Mouse (Mus musculus): Measurements from ENCODE around the gene Tspan4.
"Not testable (repeated sequence)": the region's sequence is repeated elsewhere in the genome, so short reads cannot be mapped to it uniquely, and the experiment has no call there.

Tspan4 gene

GRCm38 (mm10) chr7:141439140-141439679 is 35.8 kb upstream of the Tspan4 start:
- peak; percentile 12 for DNase-seq

- DNase-seq: peak; percentile 18
These were observed 35.2 kb upstream of the Tspan4 start for GRCm38 (mm10) chr7:141439811-141440210.

GRCm38 (mm10) chr7:141440613-141441012 is 34.4 kb upstream of the Tspan4 start:
- peak; percentile 62 for DNase-seq

GRCm38 (mm10) chr7:141441460-141441859 is 33.6 kb upstream of the Tspan4 start:
- DNase-seq: peak; percentile 15

GRCm38 (mm10) chr7:141442199-141442598 is 32.8 kb upstream of the Tspan4 start:
- DNase-seq: peak; percentile 16

GRCm38 (mm10) chr7:141443081-141443821 is 31.8 kb upstream of the Tspan4 start:
- DNase-seq: peak; percentile 51

- DNase-seq: peak; percentile 74
These were observed 31.2 kb upstream of the Tspan4 start, which contains the start of gene Pidd1 for GRCm38 (mm10) chr7:141443828-141444237. TSS of gene Pidd1 (minus strand) at chr7:141444025.

- not testable (repeated sequence) for DNase-seq
These were observed 28.7 kb upstream of the Tspan4 start for GRCm38 (mm10) chr7:141446374-141446773.

GRCm38 (mm10) chr7:141447110-141447991 is 27.7 kb upstream of the Tspan4 start, which contains the start of gene Rplp2:
TSS of gene Rplp2 (plus strand) at chr7:141447370.
- DNase-seq: peak; percentile 92

- DNase-seq: no peak
These were observed 23.1 kb upstream of the Tspan4 start for GRCm38 (mm10) chr7:141451928-141452327.

- no peak for DNase-seq
These were observed 21.4 kb upstream of the Tspan4 start for GRCm38 (mm10) chr7:141453636-141454035.

- DNase-seq: peak; percentile 99
These were observed 20.0 kb upstream of the Tspan4 start, which contains the start of gene Pnpla2 for GRCm38 (mm10) chr7:141454967-141455551. TSS of gene Pnpla2 (plus strand) at chr7:141455198.

- DNase-seq: peak; percentile 60
These were observed 19.3 kb upstream of the Tspan4 start for GRCm38 (mm10) chr7:141455610-141456314.

- peak; percentile 9 for DNase-seq
These were observed 18.3 kb upstream of the Tspan4 start for GRCm38 (mm10) chr7:141456739-141457138.

- peak; percentile 11 for DNase-seq
These were observed 17.8 kb upstream of the Tspan4 start for GRCm38 (mm10) chr7:141457236-141457635.

GRCm38 (mm10) chr7:141457986-141458660 is 16.9 kb upstream of the Tspan4 start:
- DNase-seq: peak; percentile 81

- DNase-seq: no peak
These were observed 16.4 kb upstream of the Tspan4 start for GRCm38 (mm10) chr7:141458661-141459060.

- peak; percentile 18 for DNase-seq
These were observed 15.7 kb upstream of the Tspan4 start for GRCm38 (mm10) chr7:141459301-141459711.

GRCm38 (mm10) chr7:141460001-141460390 is 15.0 kb upstream of the Tspan4 start:
- no peak for DNase-seq

GRCm38 (mm10) chr7:141460391-141461113 is 14.5 kb upstream of the Tspan4 start, which contains the start of gene Cracr2b:
TSS of gene Cracr2b (plus strand) at chr7:141461094.
- DNase-seq: no peak

Measured in thymus, postnatal 4 days (tissue).